Mouse (Mus musculus): ENCODE data around the gene Gm20388. TPM values are rescaled to one million over a fixed set of nuclear protein-coding genes. Genes with fewer than 3 reads are reported as not detected.

Gm20388 gene
- polyA plus RNA-seq, 1 experiment from 2014 or later = not detected

DNA sequence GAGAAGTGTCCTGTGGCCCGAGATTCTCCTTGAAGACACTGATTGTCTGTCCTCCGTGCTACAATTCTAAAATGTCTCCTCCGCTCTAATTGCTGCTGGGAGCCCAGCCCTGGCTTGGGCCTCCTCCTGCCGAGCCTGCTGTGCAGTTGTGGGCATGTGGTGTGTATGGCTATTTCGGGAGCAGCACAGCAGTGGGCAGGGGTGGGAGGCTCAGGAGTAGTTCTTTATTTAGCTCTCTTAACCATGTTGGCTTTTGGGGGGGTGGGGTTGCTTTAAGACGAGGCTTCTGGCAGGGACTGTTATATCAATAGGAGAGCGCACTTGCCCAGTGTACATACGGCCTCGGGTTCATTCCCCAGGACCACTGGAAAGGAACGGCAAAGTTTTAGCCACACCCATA is 1875.9 kb downstream of the Gm20388 start:
- WGBS = 36% methylated on average over 10 of the region's 10 CpGs
- TF ChIP-seq CTCF (IDR thresholded peaks at IDR 0.05; ENCODE audit: low read depth) = no peak
- no peak for TF ChIP-seq EP300 (optimal IDR thresholded peaks at IDR 0.05)

GRCm38 (mm10) chr8:121788786-121789185 is 1878.1 kb downstream of the Gm20388 start:
- H3K27ac ChIP-seq (replicated peaks) = no peak overlapping the region
- TF ChIP-seq CTCF (IDR thresholded peaks at IDR 0.05; ENCODE audit: low read depth) (no peak), EP300 (optimal IDR thresholded peaks at IDR 0.05) (no peak)
- H3K9me3 ChIP-seq (ENCODE audit: control insufficient read depth, low read length) = no peaks in the 10 kb centered on the region
- no peak for DNase-seq (ENCODE audit: low spot score)
- H3K4me3 ChIP-seq (ENCODE audit: low read depth, low read length) = no peak overlapping the region
- 78% methylated on average over 8 of the region's 8 CpGs for WGBS
- H3K4me1 ChIP-seq (replicated peaks; ENCODE audit: control insufficient read depth, insufficient read depth) = no peaks in the 10 kb centered on the region
- no peaks in the 10 kb centered on the region for H3K27me3 ChIP-seq (ENCODE audit: control insufficient read depth, insufficient read depth, low read length)
- no peak overlapping the region for H3K9ac ChIP-seq (ENCODE audit: low read length)
- no peaks in the 10 kb centered on the region for H3K36me3 ChIP-seq (ENCODE audit: control insufficient read depth, insufficient read depth, low read length)
- ATAC-seq (ENCODE audit: low FRiP score, low TSS enrichment) = no peak
- no peak overlapping the region for H3K4me2 ChIP-seq (replicated peaks; ENCODE audit: low read depth)

More for the DNA sequence above, 1875.9 kb downstream of the Gm20388 start:
- Histone ChIP-seq H3K4me3 (ENCODE audit: low read depth, low read length) (no peak overlapping the region), H3K4me2 (replicated peaks; ENCODE audit: low read depth) (no peak overlapping the region), H3K27me3 (ENCODE audit: control insufficient read depth, insufficient read depth, low read length) (no peaks in the 10 kb centered on the region), H3K27ac (replicated peaks) (no peak overlapping the region), H3K36me3 (ENCODE audit: control insufficient read depth, insufficient read depth, low read length) (no peaks in the 10 kb centered on the region), H3K9ac (ENCODE audit: low read length) (no peak overlapping the region), H3K4me1 (replicated peaks; ENCODE audit: control insufficient read depth, insufficient read depth) (no peaks in the 10 kb centered on the region), H3K9me3 (ENCODE audit: control insufficient read depth, low read length) (no peaks in the 10 kb centered on the region)
- no peak for DNase-seq (ENCODE audit: low spot score)
- no peak for ATAC-seq (ENCODE audit: low FRiP score, low TSS enrichment)

GRCm38 (mm10) chr8:121792159-121792558 is 1881.5 kb downstream of the Gm20388 start:
- H3K27me3 ChIP-seq (ENCODE audit: control insufficient read depth, insufficient read depth, low read length) = no peaks in the 10 kb centered on the region
- no peak overlapping the region for H3K27ac ChIP-seq (replicated peaks)
- H3K9me3 ChIP-seq (ENCODE audit: control insufficient read depth, low read length) = no peaks in the 10 kb centered on the region
- H3K4me3 ChIP-seq (ENCODE audit: low read depth, low read length) = no peak overlapping the region
- H3K9ac ChIP-seq (ENCODE audit: low read length) = no peak overlapping the region
- no peak for TF ChIP-seq EP300 (optimal IDR thresholded peaks at IDR 0.05)
- TF ChIP-seq CTCF (IDR thresholded peaks at IDR 0.05; ENCODE audit: low read depth) = no peak
- H3K4me2 ChIP-seq (replicated peaks; ENCODE audit: low read depth) = no peak overlapping the region
- ATAC-seq (ENCODE audit: low FRiP score, low TSS enrichment) = no peak
- H3K36me3 ChIP-seq (ENCODE audit: control insufficient read depth, insufficient read depth, low read length) = no peaks in the 10 kb centered on the region; the same call in 1 of the 2 replicates
- no peak for DNase-seq (ENCODE audit: low spot score)
- 67% methylated on average over 7 of the region's 7 CpGs for WGBS
- H3K4me1 ChIP-seq (replicated peaks; ENCODE audit: control insufficient read depth, insufficient read depth) = no peaks in the 10 kb centered on the region

DNA sequence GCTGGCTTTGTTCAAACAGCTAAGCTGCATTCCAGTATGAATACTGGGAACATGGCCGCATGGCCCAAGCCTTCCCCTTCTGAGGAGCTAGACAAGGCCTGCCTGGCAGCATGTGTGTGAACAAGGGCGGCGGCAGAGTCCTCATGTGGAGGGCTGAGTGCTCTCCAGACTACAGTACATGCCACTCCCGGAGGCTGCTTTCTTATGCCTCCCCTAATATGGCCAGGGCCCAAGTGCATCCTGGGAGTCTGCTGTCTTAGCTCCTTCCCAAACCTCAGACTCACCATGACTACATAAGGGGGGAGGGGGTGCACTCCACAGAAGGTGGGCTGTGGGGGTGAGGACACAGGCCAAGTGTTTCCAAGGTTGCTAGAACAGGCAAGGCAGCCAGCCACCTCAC is 1882.0 kb downstream of the Gm20388 start:
- WGBS = 57% methylated on average over 4 of the region's 4 CpGs
- H3K27ac ChIP-seq (replicated peaks) = no peak overlapping the region
- no peak overlapping the region for H3K9ac ChIP-seq (ENCODE audit: low read length)
- H3K9me3 ChIP-seq (ENCODE audit: control insufficient read depth, low read length) = no peaks in the 10 kb centered on the region
- DNase-seq (ENCODE audit: low spot score) (no peak), ATAC-seq (ENCODE audit: low FRiP score, low TSS enrichment) (no peak)
- no peak overlapping the region for H3K4me3 ChIP-seq (ENCODE audit: low read depth, low read length)
- peaks cover 2% of the 10 kb centered on the region; the same call in 1 of the 2 replicates for H3K36me3 ChIP-seq (ENCODE audit: control insufficient read depth, insufficient read depth, low read length)
- TF ChIP-seq CTCF (IDR thresholded peaks at IDR 0.05; ENCODE audit: low read depth) = no peak
- no peak for TF ChIP-seq EP300 (optimal IDR thresholded peaks at IDR 0.05)
- no peak overlapping the region for H3K4me2 ChIP-seq (replicated peaks; ENCODE audit: low read depth)
- H3K4me1 ChIP-seq (replicated peaks; ENCODE audit: control insufficient read depth, insufficient read depth) = no peaks in the 10 kb centered on the region
- H3K27me3 ChIP-seq (ENCODE audit: control insufficient read depth, insufficient read depth, low read length) = no peaks in the 10 kb centered on the region

DNA sequence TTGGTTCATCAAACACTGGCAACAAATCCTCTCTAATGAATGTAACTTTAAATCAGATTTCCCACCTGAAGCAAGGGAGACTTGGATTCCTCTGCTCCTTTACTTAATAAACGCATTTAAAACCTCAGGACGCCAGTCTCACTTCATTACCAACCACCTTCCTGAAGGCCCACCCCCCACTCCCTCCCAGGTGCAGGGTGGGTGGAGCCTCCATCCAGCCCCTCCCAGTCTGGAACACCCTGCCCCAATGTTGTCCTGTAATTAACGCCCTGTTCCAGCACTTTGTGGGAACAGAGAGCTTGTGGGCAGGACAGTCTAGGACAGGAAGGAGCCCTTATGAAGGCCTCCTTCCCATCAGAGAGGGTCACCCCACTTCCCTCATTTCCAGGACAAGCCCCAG is 1883.5 kb downstream of the Gm20388 start:
- Histone ChIP-seq H3K9ac (ENCODE audit: low read length) (no peak overlapping the region), H3K4me3 (ENCODE audit: low read depth, low read length) (no peak overlapping the region), H3K9me3 (ENCODE audit: control insufficient read depth, low read length) (no peaks in the 10 kb centered on the region), H3K36me3 (ENCODE audit: control insufficient read depth, insufficient read depth, low read length) (peaks cover 11% of the 10 kb centered on the region), H3K27ac (replicated peaks) (no peak overlapping the region), H3K4me1 (replicated peaks; ENCODE audit: control insufficient read depth, insufficient read depth) (no peaks in the 10 kb centered on the region), H3K4me2 (replicated peaks; ENCODE audit: low read depth) (no peak overlapping the region), H3K27me3 (ENCODE audit: control insufficient read depth, insufficient read depth, low read length) (no peaks in the 10 kb centered on the region)
- WGBS = 51% methylated on average over 3 of the region's 3 CpGs
- DNase-seq (ENCODE audit: low spot score) (no peak), ATAC-seq (ENCODE audit: low FRiP score, low TSS enrichment) (no peak)
- TF ChIP-seq EP300 (optimal IDR thresholded peaks at IDR 0.05) (no peak), CTCF (IDR thresholded peaks at IDR 0.05; ENCODE audit: low read depth) (no peak)

- no peak for DNase-seq (ENCODE audit: low spot score)
- Histone ChIP-seq H3K4me2 (replicated peaks; ENCODE audit: low read depth) (no peak overlapping the region), H3K4me1 (replicated peaks; ENCODE audit: control insufficient read depth, insufficient read depth) (no peaks in the 10 kb centered on the region), H3K36me3 (ENCODE audit: control insufficient read depth, insufficient read depth, low read length) (peaks cover 12% of the 10 kb centered on the region), H3K4me3 (ENCODE audit: low read depth, low read length) (no peak overlapping the region), H3K27me3 (ENCODE audit: control insufficient read depth, insufficient read depth, low read length) (no peaks in the 10 kb centered on the region), H3K9me3 (ENCODE audit: control insufficient read depth, low read length) (no peaks in the 10 kb centered on the region), H3K27ac (replicated peaks) (no peak overlapping the region), H3K9ac (ENCODE audit: low read length) (no peak overlapping the region)
- ATAC-seq (ENCODE audit: low FRiP score, low TSS enrichment) = no peak
- WGBS = 84% methylated on average over 8 of the region's 8 CpGs
- no peak for TF ChIP-seq CTCF (IDR thresholded peaks at IDR 0.05; ENCODE audit: low read depth)
- no peak for TF ChIP-seq EP300 (optimal IDR thresholded peaks at IDR 0.05)
Observed at GRCm38 (mm10) chr8:121795461-121795860, 1884.8 kb downstream of the Gm20388 start.
